Mouse (Mus musculus): Measurements from ENCODE around the gene Ccdc12. TPM values are rescaled to one million over a fixed set of nuclear protein-coding genes. Genes with fewer than 3 reads are reported as not detected.

The Ccdc12 gene
- polyA plus RNA-seq, 1 experiment from 2014 or later: 147 TPM

DNA sequence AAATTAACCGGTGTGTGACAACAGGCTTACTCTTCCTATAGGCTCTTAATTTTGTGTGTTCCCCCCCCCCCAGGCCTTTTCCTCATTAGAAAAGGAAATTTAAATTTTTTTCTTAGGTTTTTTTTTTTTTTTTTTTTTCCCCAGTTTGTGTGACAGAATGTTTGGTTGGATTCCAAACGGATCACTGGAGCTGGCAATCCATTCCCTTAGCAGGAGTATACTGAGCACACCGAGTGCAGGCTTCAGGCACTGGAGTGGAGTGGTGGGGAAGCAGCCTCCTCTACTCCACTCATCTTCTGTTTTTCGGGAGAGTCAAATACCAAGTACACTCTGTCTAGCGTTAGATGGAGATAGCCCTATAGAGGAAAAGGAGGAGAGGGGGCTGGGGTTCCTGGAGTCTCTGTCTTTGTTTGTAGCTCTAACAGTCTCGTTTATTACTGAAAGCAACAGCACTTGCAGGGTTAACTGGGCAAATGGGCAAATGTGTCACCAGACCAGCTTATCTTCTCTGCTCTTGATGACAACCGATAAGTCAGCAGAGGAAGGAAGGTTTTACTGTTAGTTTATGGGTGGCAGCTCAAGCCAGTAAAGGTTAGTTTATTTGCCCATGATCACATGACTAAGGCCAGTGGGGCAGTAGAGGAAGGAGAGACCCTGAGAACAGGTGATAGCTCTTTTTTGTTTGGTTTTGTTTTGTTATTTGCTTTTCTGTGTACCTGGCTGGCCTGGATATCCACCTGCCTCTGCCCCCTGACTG, 4.7 kb downstream of the Ccdc12 start:
- H3K36me3 ChIP-seq (ENCODE audit: control insufficient read depth, insufficient read depth, low read length): peaks cover 3% of the 10 kb centered on the region; the same call in 1 of the 2 replicates
- DNase-seq (ENCODE audit: low spot score): no peak
- no peaks in the 10 kb centered on the region for H3K27me3 ChIP-seq (ENCODE audit: control insufficient read depth, insufficient read depth, low read length)
- no peak for ATAC-seq (ENCODE audit: insufficient number of reproducible peaks, low FRiP score, low TSS enrichment, low read depth)
- H3K9me3 ChIP-seq (ENCODE audit: control insufficient read depth, low read length): no peaks in the 10 kb centered on the region
- H3K9ac ChIP-seq (ENCODE audit: low read length): no peak overlapping the region
- no peak overlapping the region for H3K4me3 ChIP-seq (ENCODE audit: low read depth, low read length)
- H3K4me2 ChIP-seq (ENCODE audit: low read depth, severe bottlenecking): no peak overlapping the region
- H3K4me1 ChIP-seq (ENCODE audit: control insufficient read depth, insufficient read depth, low read length): peaks cover 3% of the 10 kb centered on the region
- 73% methylated on average over 7 of the region's 7 CpGs for WGBS
- H3K27ac ChIP-seq (replicated peaks; ENCODE audit: low read depth, low read length): no peak overlapping the region

DNA sequence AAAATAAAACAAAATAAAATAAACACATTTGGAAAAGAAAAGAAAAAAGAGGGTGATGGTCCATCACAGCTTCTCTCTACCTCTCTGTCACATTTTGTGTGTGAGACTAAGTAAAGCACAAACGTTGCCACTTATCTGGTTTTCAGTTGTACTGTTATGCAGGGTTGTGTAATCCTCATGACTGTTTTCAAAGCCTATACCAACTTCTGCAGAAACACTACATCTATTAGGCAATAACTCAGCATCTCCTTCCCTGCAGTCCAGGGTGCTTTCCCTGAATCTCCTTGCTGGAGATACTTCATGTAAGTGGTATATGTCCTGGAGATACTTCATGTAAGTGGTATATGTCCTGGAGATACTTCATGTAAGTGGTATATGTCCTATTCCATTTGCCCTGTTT, 6.5 kb downstream of the Ccdc12 start:
- ATAC-seq (ENCODE audit: insufficient number of reproducible peaks, low FRiP score, low TSS enrichment, low read depth) (no peak), DNase-seq (ENCODE audit: low spot score) (no peak)
- Histone ChIP-seq H3K4me2 (ENCODE audit: low read depth, severe bottlenecking) (no peak overlapping the region), H3K9ac (ENCODE audit: low read length) (no peak overlapping the region), H3K4me3 (ENCODE audit: low read depth, low read length) (no peak overlapping the region), H3K9me3 (ENCODE audit: control insufficient read depth, low read length) (no peaks in the 10 kb centered on the region), H3K27me3 (ENCODE audit: control insufficient read depth, insufficient read depth, low read length) (no peaks in the 10 kb centered on the region), H3K4me1 (ENCODE audit: control insufficient read depth, insufficient read depth, low read length) (peaks cover 5% of the 10 kb centered on the region), H3K27ac (replicated peaks; ENCODE audit: low read depth, low read length) (no peak overlapping the region), H3K36me3 (ENCODE audit: control insufficient read depth, insufficient read depth, low read length) (peaks cover 3% of the 10 kb centered on the region; the same call in 1 of the 2 replicates)
- WGBS: 86% methylated on average over 1 of the region's 1 CpGs

DNA sequence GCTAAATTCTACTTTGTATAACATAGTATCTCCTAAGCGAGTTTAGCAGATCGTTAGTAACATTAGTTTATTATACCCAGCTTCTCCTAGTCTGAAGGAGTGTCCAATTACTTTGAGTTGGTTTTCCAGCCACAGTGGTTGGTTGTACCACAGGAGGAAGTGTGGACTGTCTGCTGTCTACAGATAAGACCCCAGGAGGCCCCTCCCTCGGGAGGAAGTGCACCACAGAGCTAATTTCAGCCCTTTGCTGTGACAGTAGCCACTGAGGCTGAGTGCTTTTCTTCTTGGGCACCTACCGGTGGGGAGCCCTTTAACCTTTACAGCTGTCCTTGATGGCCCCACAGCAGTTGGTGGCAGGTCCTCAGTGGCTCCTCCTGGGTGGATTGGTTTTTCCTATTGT, 9.6 kb downstream of the Ccdc12 start:
- no peak overlapping the region for H3K4me3 ChIP-seq (ENCODE audit: low read depth, low read length)
- H3K36me3 ChIP-seq (ENCODE audit: control insufficient read depth, insufficient read depth, low read length): no peaks in the 10 kb centered on the region
- WGBS: 13% methylated on average over 4 of the region's 4 CpGs
- no peak overlapping the region for H3K4me2 ChIP-seq (ENCODE audit: low read depth, severe bottlenecking)
- ATAC-seq (ENCODE audit: insufficient number of reproducible peaks, low FRiP score, low TSS enrichment, low read depth) (no peak), DNase-seq (ENCODE audit: low spot score) (no peak)
- H3K9ac ChIP-seq (ENCODE audit: low read length): no peak overlapping the region
- no peaks in the 10 kb centered on the region for H3K9me3 ChIP-seq (ENCODE audit: control insufficient read depth, low read length)
- peaks cover 5% of the 10 kb centered on the region for H3K4me1 ChIP-seq (ENCODE audit: control insufficient read depth, insufficient read depth, low read length)
- no peaks in the 10 kb centered on the region for H3K27me3 ChIP-seq (ENCODE audit: control insufficient read depth, insufficient read depth, low read length)
- no peak overlapping the region for H3K27ac ChIP-seq (replicated peaks; ENCODE audit: low read depth, low read length)

DNA sequence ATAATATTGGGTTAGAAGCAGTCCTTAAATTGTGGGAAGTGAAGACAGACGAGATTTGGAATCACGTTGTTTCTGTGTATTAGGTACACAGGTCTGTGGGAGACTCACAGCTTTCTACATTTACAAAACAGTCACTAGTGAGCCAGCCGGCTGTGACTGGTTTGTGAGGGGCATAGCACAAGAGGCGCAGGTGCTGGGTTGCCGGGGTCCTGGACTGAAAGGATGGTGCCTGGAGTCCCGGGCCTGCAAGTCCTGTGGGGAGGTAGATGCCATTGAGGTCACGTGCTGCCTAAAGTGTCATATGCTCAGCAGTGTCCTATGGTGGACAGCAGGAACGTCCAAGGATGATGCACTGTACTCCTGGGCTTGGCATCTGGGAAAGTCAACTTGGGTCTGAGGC, 10.1 kb downstream of the Ccdc12 start:
- DNase-seq (ENCODE audit: low spot score) (no peak), ATAC-seq (ENCODE audit: insufficient number of reproducible peaks, low FRiP score, low TSS enrichment, low read depth) (no peak)
- no peaks in the 10 kb centered on the region for H3K9me3 ChIP-seq (ENCODE audit: control insufficient read depth, low read length)
- no peaks in the 10 kb centered on the region for H3K27me3 ChIP-seq (ENCODE audit: control insufficient read depth, insufficient read depth, low read length)
- H3K4me1 ChIP-seq (ENCODE audit: control insufficient read depth, insufficient read depth, low read length): peaks cover 5% of the 10 kb centered on the region
- no peak overlapping the region for H3K4me2 ChIP-seq (ENCODE audit: low read depth, severe bottlenecking)
- H3K36me3 ChIP-seq (ENCODE audit: control insufficient read depth, insufficient read depth, low read length): no peaks in the 10 kb centered on the region
- WGBS: 44% methylated on average over 8 of the region's 8 CpGs
- no peak overlapping the region for H3K27ac ChIP-seq (replicated peaks; ENCODE audit: low read depth, low read length)
- no peak overlapping the region for H3K9ac ChIP-seq (ENCODE audit: low read length)
- H3K4me3 ChIP-seq (ENCODE audit: low read depth, low read length): no peak overlapping the region

DNA sequence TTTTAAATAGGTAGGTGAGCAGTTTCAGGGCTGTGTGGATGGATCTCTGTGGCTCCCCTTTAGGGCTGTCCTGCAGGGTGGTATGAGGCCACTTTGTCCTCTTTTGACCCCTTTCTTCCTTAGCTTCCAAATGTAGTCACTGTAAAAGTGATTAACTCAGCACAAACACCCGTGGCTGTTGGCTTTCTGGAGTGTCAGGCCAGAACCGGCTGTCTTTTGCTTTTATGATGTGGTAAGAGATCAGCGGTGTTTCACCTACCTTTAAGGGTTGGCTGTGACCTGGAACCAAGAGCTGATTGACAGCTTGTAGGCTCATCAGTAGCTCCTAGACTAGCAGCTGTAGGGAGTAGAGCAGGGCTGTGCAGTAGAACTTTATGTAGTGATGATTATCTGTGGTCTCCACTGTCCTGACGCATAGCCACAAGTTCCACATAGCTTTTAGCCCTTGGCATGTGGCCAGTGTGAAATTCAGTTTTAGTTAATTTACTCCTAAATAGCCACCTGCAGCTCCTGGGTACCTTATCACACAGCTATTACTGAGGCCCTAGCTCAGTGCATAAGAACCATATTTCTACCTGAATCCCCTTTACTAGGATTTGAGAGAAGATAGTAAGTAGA, 11.0 kb downstream of the Ccdc12 start:
- no peak for DNase-seq (ENCODE audit: low spot score)

DNA sequence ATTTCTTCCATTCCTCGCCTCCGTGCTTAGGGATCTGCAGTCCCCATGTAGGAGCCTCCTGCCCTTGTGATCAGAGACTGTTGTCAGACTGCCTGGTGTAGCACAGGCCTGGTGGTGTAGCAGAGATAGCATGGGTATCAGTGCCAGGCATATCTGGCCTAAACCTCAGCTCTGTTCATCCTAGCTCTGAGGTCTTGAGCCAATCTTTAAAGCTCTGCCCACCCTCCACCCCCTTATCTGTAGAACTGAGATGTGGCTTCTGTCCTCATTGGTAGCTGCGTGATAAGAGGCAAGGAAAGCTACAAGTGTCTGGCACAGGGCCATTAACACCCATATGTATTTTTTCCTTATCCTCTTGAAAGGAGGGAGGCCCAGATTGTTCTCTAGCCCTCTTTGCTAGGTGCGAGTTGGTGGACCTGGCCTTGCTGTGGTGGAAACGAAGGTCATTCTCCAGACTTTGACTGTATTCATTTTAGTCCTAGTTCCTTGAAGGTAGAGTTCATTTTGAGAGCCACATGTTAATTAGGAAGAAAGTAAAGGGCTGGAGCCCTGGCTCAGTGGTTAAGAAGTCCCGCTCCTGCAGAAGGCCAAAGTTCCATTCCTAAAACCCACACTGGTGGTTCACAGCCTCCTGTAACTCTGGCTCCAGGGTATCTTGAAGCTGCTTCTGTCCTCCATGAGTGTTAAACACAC, 12.4 kb downstream of the Ccdc12 start:
- no peak overlapping the region for H3K4me2 ChIP-seq (ENCODE audit: low read depth, severe bottlenecking)
- H3K4me3 ChIP-seq (ENCODE audit: low read depth, low read length): no peak overlapping the region
- no peak overlapping the region for H3K9ac ChIP-seq (ENCODE audit: low read length)
- H3K27me3 ChIP-seq (ENCODE audit: control insufficient read depth, insufficient read depth, low read length): no peaks in the 10 kb centered on the region
- no peak overlapping the region for H3K27ac ChIP-seq (replicated peaks; ENCODE audit: low read depth, low read length)
- 87% methylated on average over 6 of the region's 6 CpGs for WGBS
- DNase-seq (ENCODE audit: low spot score) (no peak), ATAC-seq (ENCODE audit: insufficient number of reproducible peaks, low FRiP score, low TSS enrichment, low read depth) (no peak)
- H3K4me1 ChIP-seq (ENCODE audit: control insufficient read depth, insufficient read depth, low read length): peaks cover 5% of the 10 kb centered on the region
- no peaks in the 10 kb centered on the region for H3K36me3 ChIP-seq (ENCODE audit: control insufficient read depth, insufficient read depth, low read length)
- H3K9me3 ChIP-seq (ENCODE audit: control insufficient read depth, low read length): no peaks in the 10 kb centered on the region

More for the DNA sequence above, 11.0 kb downstream of the Ccdc12 start:
- no peak overlapping the region for H3K9ac ChIP-seq (ENCODE audit: low read length)
- WGBS: 62% methylated on average over 4 of the region's 4 CpGs
- H3K4me2 ChIP-seq (ENCODE audit: low read depth, severe bottlenecking): no peak overlapping the region
- H3K4me1 ChIP-seq (ENCODE audit: control insufficient read depth, insufficient read depth, low read length): peaks cover 5% of the 10 kb centered on the region
- ATAC-seq (ENCODE audit: insufficient number of reproducible peaks, low FRiP score, low TSS enrichment, low read depth): no peak
- H3K27ac ChIP-seq (replicated peaks; ENCODE audit: low read depth, low read length): no peak overlapping the region
- H3K9me3 ChIP-seq (ENCODE audit: control insufficient read depth, low read length): no peaks in the 10 kb centered on the region
- no peaks in the 10 kb centered on the region for H3K36me3 ChIP-seq (ENCODE audit: control insufficient read depth, insufficient read depth, low read length)
- H3K27me3 ChIP-seq (ENCODE audit: control insufficient read depth, insufficient read depth, low read length): no peaks in the 10 kb centered on the region
- H3K4me3 ChIP-seq (ENCODE audit: low read depth, low read length): no peak overlapping the region

DNA sequence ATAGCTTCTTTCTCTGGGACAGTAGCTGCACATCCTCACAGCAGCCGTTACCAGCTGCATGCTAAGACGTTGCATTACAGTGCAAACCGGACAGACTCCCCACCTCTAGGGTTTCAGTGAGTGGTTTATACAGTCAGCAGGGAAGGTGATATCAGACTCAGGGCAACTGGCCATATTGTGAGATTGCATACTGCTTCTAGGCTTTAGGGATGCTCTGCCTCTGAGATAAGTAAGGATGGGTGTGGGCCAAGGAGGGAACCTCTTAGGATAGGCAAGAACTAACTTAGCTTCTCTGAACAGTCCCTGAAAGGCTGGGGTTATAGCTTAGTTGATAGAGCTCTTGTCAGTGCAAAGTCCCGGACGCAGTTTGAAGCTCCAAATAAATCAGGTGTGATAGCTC, 13.5 kb downstream of the Ccdc12 start:
- H3K9me3 ChIP-seq (ENCODE audit: control insufficient read depth, low read length): no peaks in the 10 kb centered on the region
- H3K4me1 ChIP-seq (ENCODE audit: control insufficient read depth, insufficient read depth, low read length): peaks cover 5% of the 10 kb centered on the region
- H3K4me2 ChIP-seq (ENCODE audit: low read depth, severe bottlenecking): no peak overlapping the region
- H3K36me3 ChIP-seq (ENCODE audit: control insufficient read depth, insufficient read depth, low read length): no peaks in the 10 kb centered on the region
- no peaks in the 10 kb centered on the region for H3K27me3 ChIP-seq (ENCODE audit: control insufficient read depth, insufficient read depth, low read length)
- ATAC-seq (ENCODE audit: insufficient number of reproducible peaks, low FRiP score, low TSS enrichment, low read depth) (no peak), DNase-seq (ENCODE audit: low spot score) (no peak)
- no peak overlapping the region for H3K9ac ChIP-seq (ENCODE audit: low read length)
- WGBS: 89% methylated on average over 5 of the region's 5 CpGs
- no peak overlapping the region for H3K27ac ChIP-seq (replicated peaks; ENCODE audit: low read depth, low read length)
- no peak overlapping the region for H3K4me3 ChIP-seq (ENCODE audit: low read depth, low read length)

DNA sequence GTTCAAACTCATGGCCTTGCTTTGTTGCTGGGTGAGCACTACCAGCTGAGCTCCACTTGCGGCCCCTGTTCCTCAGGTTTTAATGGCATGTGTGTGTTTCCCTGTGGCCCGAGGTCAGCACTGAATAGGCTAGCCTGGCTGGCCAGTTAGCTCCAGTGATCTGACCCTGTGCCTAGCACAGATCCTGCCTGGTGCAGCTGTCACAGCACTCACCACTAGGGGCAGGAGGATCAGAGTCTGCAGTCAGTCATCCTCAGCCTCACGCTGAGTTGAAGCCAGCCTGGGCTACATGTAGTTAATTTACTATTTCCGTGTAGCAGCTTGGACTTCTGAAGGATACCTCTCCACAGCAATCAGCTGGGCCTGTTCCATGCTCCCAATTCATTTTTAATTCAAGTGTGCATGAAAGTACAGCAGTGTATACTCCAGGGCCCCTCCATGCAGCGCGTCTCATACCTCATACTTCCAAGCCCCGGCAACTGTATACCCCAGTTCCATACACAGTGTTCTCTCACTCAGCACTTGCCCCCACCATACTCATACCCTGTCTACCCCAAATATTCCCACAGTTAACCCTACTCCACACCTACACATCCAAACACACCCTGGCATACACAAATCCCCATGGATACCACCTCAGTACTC, 16.3 kb downstream of the Ccdc12 start:
- Histone ChIP-seq H3K9ac (ENCODE audit: low read length) (no peak overlapping the region), H3K36me3 (ENCODE audit: control insufficient read depth, insufficient read depth, low read length) (no peaks in the 10 kb centered on the region), H3K9me3 (ENCODE audit: control insufficient read depth, low read length) (no peaks in the 10 kb centered on the region), H3K27me3 (ENCODE audit: control insufficient read depth, insufficient read depth, low read length) (no peaks in the 10 kb centered on the region), H3K4me3 (ENCODE audit: low read depth, low read length) (no peak overlapping the region), H3K27ac (replicated peaks; ENCODE audit: low read depth, low read length) (no peak overlapping the region), H3K4me1 (ENCODE audit: control insufficient read depth, insufficient read depth, low read length) (no peaks in the 10 kb centered on the region), H3K4me2 (ENCODE audit: low read depth, severe bottlenecking) (no peak overlapping the region)
- WGBS: 71% methylated on average over 7 of the region's 7 CpGs
- DNase-seq (ENCODE audit: low spot score) (peak; percentile 44), ATAC-seq (ENCODE audit: insufficient number of reproducible peaks, low FRiP score, low TSS enrichment, low read depth) (0 out of 2 replicates have a peak, but pooled peaks have one; percentile 70)
